Mouse (Mus musculus) brain, embryonic 18.5 days (tissue): ENCODE measurements at regions not wholly inside any gene's neighbourhood (a gene's known extent, or its start where the extent isn't known, plus 50 kb on each side); places are given as distances from the start of the nearest gene placed in this dataset.

Source experiments
- DNase-seq: peaks from one replicate; pipeline ENCODE4 v3.0.0-alpha.2; 2012; ENCODE audit warnings: low read depth, low spot score

DNA sequence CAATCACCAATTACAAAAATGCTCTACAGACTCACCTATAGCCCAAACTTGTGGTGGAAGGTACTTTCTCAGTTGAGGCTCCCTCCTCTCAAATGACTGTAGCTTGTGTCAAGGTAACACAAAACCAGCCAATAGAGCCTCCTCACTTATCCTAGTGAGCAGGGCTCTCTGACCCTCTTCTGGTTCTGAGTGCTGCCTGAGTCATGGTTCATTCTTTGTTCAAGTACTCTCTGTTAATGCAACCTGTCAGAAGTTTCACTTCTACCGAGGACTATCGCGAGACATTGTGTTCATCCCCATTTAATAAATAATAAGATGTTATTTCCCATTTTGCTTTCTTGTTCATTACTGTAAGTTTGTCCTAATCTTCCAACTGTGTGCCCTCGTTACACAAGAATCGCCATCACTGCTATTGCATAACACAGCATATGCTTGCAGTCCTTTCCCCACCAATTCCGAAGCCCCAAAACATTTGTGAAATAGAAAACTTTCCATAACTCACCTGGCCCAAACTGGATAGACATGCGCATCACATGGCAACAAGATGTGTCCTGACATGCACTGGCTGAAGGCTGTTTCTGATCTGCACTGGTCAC, 59.6 kb upstream of the Nabp1 start:
- no peak for DNase-seq

DNA sequence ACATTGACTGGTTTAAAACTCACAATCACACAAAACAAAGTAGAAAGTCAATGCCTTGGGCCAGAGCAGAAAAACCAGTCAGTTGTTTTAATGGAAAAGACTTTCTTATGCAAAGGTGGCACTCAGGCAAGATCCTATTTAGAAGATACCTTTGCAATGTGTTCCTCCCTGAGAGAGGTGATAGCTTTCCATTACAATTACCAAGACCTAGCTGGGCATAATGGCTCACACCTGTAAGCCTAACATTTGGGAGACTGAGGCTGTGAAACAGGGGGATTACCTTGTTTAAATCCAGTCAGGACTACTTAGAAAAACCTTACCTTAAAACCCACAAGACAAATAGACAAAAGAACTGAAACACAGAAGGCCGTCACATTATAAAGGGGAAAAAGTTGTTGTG, 57.9 kb upstream of the Nabp1 start:
- DNase-seq, result no peak

DNA sequence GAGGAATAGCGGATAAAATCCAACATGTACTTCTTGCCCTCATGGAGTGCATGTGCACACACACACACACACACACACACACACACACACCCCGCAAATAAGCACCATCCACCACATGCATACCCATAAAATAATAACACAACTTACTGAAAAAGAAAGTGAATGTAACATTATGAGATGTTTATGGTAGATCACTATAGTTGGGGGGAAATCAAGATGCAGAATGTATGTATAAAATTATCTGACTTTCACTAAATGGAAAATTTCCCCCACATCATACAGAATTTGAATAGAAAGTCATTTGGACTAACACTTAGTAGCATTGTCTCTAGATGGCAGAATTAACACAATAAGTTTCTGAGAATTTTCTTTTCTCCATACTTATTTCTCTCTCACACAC, 57.2 kb upstream of the Nabp1 start:
- DNase-seq, result no peak

DNA sequence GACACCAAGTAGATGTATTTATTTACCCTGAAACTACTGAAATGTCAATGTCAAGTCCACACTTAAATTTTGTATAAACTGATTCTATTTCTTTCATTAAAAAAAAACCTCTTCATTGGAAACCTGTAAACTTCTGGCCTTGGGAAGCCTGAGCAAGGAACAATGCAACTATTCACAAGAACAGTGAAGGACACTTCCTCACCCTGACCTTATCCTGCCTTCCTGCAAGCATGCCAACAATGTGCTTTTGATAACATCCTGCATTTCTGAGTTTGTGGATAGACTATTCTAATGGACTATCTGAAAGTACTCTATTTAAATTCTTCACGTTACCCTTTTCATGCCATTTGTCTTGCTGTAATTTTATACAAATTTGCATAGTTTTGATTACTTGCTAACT, 53.1 kb upstream of the Nabp1 start:
- no peak for DNase-seq

DNA sequence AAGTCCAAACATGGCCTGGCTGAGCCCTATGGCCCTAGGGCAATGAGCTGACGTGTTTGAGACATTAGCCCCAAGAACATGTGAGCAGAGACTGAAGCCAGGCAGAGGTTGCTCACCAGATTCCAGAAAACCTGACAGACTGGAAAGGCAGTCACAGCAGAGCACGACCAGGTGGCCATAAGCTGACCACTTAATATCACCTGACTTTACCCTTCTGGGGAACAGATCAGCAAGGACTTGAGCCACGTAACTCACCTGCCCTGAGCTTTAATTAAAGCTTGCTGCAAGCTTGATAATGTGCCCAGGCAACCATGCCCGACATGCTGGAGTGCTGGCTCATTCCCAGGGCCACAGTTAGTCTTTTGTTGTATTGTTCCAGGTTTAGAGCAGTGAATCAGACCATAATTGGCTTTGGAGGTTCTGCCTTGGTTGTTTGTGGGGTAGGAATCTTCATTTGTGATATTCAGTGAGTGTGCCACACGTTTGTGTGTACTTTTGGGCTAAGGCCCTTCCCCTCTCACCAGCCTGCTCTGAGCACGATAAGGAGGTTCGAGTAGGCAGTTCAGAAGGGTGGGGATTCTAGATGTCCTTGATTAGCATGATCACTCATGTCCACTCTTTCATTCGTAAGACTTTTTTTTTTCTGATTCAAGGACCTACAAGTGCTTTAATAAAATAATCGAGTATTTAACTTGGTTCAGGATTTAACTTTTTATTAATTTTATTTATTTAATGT, 52.1 kb upstream of the Nabp1 start:
- no peak for DNase-seq

DNA sequence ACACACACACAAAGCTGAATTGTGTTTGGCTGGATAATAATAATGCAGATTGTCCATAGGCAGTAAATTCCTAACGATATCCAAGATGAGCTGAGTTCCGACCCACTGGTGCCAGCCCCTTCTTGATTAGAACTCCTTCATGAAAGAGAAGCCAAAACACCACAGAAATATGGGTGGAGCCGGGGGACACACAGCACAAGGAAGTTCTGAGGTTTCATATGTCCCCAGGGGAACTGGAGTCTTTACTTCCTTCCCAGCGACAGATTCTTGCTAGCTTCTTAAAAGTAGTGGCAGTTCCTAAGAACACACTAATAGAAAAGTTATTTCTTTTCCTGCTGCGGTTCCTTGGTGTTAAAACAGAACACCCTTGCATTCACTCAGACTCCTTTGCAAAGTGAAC, 51.4 kb upstream of the Nabp1 start:
- DNase-seq, result no peak

DNA sequence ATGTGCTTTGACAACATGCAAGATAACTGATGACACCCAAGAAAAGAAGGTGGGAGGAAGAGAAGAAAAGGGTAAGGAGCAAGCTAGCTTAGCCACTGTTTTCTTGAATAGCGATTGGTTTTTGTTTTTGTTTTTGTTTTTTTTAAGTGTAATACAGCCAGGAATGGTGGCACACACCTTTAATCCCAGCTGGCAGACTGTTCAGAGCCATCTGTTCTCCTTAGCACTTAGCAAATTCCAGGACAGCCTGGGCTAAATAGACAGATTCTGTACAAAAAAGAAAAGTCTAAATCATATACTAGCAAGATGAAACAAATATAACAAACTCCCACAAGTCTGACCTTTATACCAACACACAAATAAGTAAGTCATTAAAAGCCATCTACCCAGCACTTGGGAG, 50.4 kb upstream of the Nabp1 start:
- DNase-seq, result no peak
